Mouse (Mus musculus) lung, postnatal 0 days (tissue): Measurements from ENCODE around the gene Kcna3.

ENCODE experiments used
- CTCF ChIP-seq: IDR thresholded peaks from 2 replicates; pipeline ENCODE4 v1.5.1; 2016; ENCODE audit warnings: antibody characterized with exemption, mild to moderate bottlenecking
- EP300 ChIP-seq: IDR thresholded peaks from 2 replicates; pipeline ENCODE4 v1.6.1; 2016; ENCODE audit warnings: antibody characterized with exemption, mild to moderate bottlenecking, control low read depth

GRCm38 (mm10) chr3:107037536-107038155 is 1.7 kb downstream of the Kcna3 start:
- no peak for TF ChIP-seq CTCF
- no peak for TF ChIP-seq EP300
